Mouse (Mus musculus): Measurements from ENCODE around the gene Ermp1. TPM values are rescaled to one million over a fixed set of nuclear protein-coding genes. Genes with fewer than 3 reads are reported as not detected.
"Not testable (repeated sequence)": the region's sequence is repeated elsewhere in the genome, so short reads cannot be mapped to it uniquely, and the experiment has no call there.

Gene Ermp1
- polyA plus RNA-seq, 1 experiment from 2014 or later = 11.4 TPM

- no peak for ATAC-seq (ENCODE audit: low FRiP score, low read depth)
- H3K27me3 ChIP-seq = no peaks in the 10 kb centered on the region
- no peaks in the 10 kb centered on the region for H3K4me1 ChIP-seq (replicated peaks)
- H3K36me3 ChIP-seq = no peaks in the 10 kb centered on the region; the same call in none of the 2 replicates
- no peak overlapping the region for H3K27ac ChIP-seq (replicated peaks)
- no peak overlapping the region for H3K9ac ChIP-seq
- no peaks in the 10 kb centered on the region for H3K9me3 ChIP-seq
- no peak overlapping the region for H3K4me3 ChIP-seq
- no peak overlapping the region for H3K4me2 ChIP-seq
- WGBS = 65% methylated on average over 5 of the region's 5 CpGs
These were observed 6.7 kb downstream of the Ermp1 start for GRCm38 (mm10) chr19:29641510-29641909.

DNA sequence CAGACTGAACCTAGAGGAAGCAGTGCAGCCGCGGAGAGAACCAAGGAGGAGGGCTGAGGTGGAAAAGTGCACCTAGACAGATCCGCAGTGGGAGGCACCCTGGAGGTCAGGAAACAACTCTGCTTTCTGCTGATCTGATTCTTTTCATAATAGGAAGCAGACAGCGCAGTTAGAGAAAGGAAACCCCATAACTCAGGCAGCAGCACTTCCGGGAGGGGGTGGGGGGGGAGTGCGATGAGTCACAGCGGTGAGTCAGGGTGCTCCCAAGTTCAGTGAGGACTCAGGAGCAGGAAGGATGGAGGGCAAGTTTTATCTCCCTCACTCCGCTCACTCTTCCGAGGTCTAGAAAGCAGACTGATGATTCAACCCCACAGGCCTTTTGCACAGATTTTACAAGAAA is 7.2 kb downstream of the Ermp1 start:
- Histone ChIP-seq H3K27ac (replicated peaks) (no peak overlapping the region), H3K4me2 (no peak overlapping the region), H3K9ac (no peak overlapping the region), H3K27me3 (no peaks in the 10 kb centered on the region), H3K4me1 (replicated peaks) (no peaks in the 10 kb centered on the region), H3K36me3 (no peaks in the 10 kb centered on the region; the same call in none of the 2 replicates), H3K9me3 (no peaks in the 10 kb centered on the region), H3K4me3 (no peak overlapping the region)
- WGBS = 62% methylated on average over 9 of the region's 9 CpGs
- no peak for ATAC-seq (ENCODE audit: low FRiP score, low read depth)

DNA sequence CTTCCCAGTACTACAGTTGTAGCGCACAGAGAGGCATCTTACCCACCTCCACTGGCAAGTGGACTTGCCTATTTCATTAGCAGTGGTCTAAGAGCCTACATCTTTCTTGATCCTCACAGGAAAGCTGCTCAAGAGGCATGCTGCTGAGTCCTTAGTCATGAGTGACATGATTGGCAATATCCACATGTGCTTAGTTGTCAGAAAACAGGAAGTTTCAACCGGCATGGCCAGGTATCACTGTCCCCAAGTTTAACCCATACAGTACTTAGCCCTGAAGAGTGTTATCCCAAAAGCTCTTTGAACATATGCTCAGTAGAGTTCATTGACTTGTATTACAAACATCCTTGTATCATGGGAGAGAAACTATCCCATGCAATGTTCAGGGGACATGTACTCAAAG is 36.1 kb downstream of the Ermp1 start:
- no peaks in the 10 kb centered on the region for H3K27me3 ChIP-seq
- H3K4me2 ChIP-seq = no peak overlapping the region
- H3K9ac ChIP-seq = no peak overlapping the region
- WGBS = 90% methylated on average over 2 of the region's 2 CpGs
- H3K36me3 ChIP-seq = peaks cover 19% of the 10 kb centered on the region
- no peaks in the 10 kb centered on the region for H3K9me3 ChIP-seq
- H3K27ac ChIP-seq (replicated peaks) = no peak overlapping the region
- H3K4me3 ChIP-seq = no peak overlapping the region
- no peak for ATAC-seq (ENCODE audit: low FRiP score, low read depth)
- H3K4me1 ChIP-seq (replicated peaks) = no peaks in the 10 kb centered on the region

GRCm38 (mm10) chr19:29610907-29611306 is 37.3 kb downstream of the Ermp1 start:
- H3K4me2 ChIP-seq = no peak overlapping the region
- no peak for ATAC-seq (ENCODE audit: low FRiP score, low read depth)
- no peaks in the 10 kb centered on the region for H3K4me1 ChIP-seq (replicated peaks)
- no peaks in the 10 kb centered on the region for H3K9me3 ChIP-seq
- H3K4me3 ChIP-seq = no peak overlapping the region
- no peak overlapping the region for H3K9ac ChIP-seq
- H3K27ac ChIP-seq (replicated peaks) = no peak overlapping the region
- no peaks in the 10 kb centered on the region for H3K27me3 ChIP-seq
- peaks cover 19% of the 10 kb centered on the region for H3K36me3 ChIP-seq
- 90% methylated on average over 10 of the region's 10 CpGs for WGBS

GRCm38 (mm10) chr19:29608212-29608611 is 40.0 kb downstream of the Ermp1 start:
- no peak for ATAC-seq (ENCODE audit: low FRiP score, low read depth)
- 78% methylated on average over 4 of the region's 4 CpGs for whole genome bisulfite sequencing
- Histone ChIP-seq H3K27me3 (no peaks in the 10 kb centered on the region), H3K4me3 (no peak overlapping the region), H3K27ac (replicated peaks) (no peak overlapping the region), H3K36me3 (peaks cover 30% of the 10 kb centered on the region), H3K4me1 (replicated peaks) (no peaks in the 10 kb centered on the region), H3K4me2 (no peak overlapping the region), H3K9ac (no peak overlapping the region), H3K9me3 (no peaks in the 10 kb centered on the region)

DNA sequence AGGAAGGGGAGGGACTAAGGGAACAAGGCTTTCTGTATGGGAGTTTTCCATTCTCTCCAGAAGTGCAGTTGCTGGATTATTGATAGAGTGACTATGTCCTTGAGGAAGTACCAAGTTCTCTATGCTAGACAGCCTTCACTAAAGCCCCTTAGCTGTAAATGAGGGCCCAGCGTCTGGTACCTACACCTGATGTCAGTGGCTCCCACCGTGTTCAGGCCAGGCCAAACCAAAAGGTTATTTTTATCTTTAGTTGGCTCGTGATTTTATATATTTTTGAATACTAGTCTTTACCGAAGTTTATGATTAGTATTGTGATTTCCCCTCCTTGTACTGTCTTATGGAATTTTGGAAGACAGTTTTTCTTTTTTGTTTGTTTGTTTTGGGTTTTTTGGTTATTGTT is 40.7 kb downstream of the Ermp1 start:
- H3K36me3 ChIP-seq = peaks cover 30% of the 10 kb centered on the region
- no peaks in the 10 kb centered on the region for H3K4me1 ChIP-seq (replicated peaks)
- H3K27ac ChIP-seq (replicated peaks) = no peak overlapping the region
- H3K4me2 ChIP-seq = no peak overlapping the region
- H3K9me3 ChIP-seq = no peaks in the 10 kb centered on the region
- ATAC-seq (ENCODE audit: low FRiP score, low read depth) = no peak
- no peaks in the 10 kb centered on the region for H3K27me3 ChIP-seq
- no peak overlapping the region for H3K9ac ChIP-seq
- WGBS = 95% methylated on average over 4 of the region's 4 CpGs
- no peak overlapping the region for H3K4me3 ChIP-seq

- 89% methylated on average over 3 of the region's 3 CpGs for WGBS
- H3K27me3 ChIP-seq = no peaks in the 10 kb centered on the region
- no peak overlapping the region for H3K27ac ChIP-seq (replicated peaks)
- H3K4me1 ChIP-seq (replicated peaks) = no peaks in the 10 kb centered on the region
- peaks cover 36% of the 10 kb centered on the region for H3K36me3 ChIP-seq
- no peak overlapping the region for H3K4me3 ChIP-seq
- H3K9me3 ChIP-seq = no peaks in the 10 kb centered on the region
- no peak overlapping the region for H3K4me2 ChIP-seq
- ATAC-seq (ENCODE audit: low FRiP score, low read depth) = no peak
- H3K9ac ChIP-seq = no peak overlapping the region
These were observed 43.6 kb downstream of the Ermp1 start for GRCm38 (mm10) chr19:29604653-29605052.

DNA sequence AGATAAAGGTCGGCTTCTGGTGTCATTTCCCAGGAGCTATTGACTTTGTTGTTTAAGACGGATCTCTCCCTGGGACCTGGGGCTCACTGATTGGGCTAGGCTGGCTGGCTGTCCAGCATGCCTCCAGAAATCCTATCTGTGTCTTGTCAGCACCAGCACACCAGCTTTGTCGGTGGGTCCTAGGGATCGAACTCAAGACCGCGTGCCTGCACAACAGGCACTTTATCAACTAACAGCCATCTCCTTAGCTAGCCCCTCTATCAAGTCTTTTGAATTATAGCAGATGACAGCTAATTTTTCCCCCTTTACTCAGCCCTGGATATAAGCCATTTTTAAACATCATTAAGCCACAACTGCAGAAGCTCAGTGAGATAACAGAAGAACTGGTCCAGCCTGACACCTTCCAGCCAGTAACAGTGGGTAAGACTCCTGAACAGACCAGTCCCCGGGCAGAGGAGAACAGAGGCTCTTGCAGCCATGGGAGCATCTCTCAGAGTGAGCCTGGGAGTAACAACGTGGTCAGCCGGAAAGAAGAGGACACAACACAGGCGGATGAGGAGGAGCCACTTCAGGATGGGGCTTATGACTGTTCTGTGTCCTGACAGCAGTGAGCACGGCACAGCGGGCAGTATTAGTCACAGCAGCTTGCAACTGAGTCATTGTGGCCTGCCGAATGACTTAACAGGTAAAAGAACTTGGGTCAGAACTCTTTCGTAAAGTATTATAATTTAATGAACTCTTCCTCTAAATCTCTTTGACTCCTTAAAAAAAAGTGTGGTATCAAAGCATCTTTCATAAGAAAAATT is 44.5 kb downstream of the Ermp1 start:
- ATAC-seq (ENCODE audit: low FRiP score, low read depth) = no peak
- WGBS = 88% methylated on average over 14 of the region's 14 CpGs
- no peak overlapping the region for H3K4me3 ChIP-seq
- H3K27ac ChIP-seq (replicated peaks) = no peak overlapping the region
- H3K9ac ChIP-seq = no peak overlapping the region
- peaks cover 45% of the 10 kb centered on the region for H3K36me3 ChIP-seq
- no peaks in the 10 kb centered on the region for H3K4me1 ChIP-seq (replicated peaks)
- H3K9me3 ChIP-seq = no peaks in the 10 kb centered on the region
- H3K4me2 ChIP-seq = no peak overlapping the region
- no peaks in the 10 kb centered on the region for H3K27me3 ChIP-seq

GRCm38 (mm10) chr19:29598981-29599380 is 49.2 kb downstream of the Ermp1 start:
- Histone ChIP-seq H3K9me3 (no peaks in the 10 kb centered on the region), H3K4me2 (no peak overlapping the region), H3K36me3 (peaks cover 65% of the 10 kb centered on the region), H3K4me1 (replicated peaks) (no peaks in the 10 kb centered on the region), H3K4me3 (no peak overlapping the region), H3K27ac (replicated peaks) (no peak overlapping the region), H3K9ac (no peak overlapping the region), H3K27me3 (no peaks in the 10 kb centered on the region)
- 95% methylated on average over 5 of the region's 5 CpGs for WGBS
- no peak for ATAC-seq (ENCODE audit: low FRiP score, low read depth)

DNA sequence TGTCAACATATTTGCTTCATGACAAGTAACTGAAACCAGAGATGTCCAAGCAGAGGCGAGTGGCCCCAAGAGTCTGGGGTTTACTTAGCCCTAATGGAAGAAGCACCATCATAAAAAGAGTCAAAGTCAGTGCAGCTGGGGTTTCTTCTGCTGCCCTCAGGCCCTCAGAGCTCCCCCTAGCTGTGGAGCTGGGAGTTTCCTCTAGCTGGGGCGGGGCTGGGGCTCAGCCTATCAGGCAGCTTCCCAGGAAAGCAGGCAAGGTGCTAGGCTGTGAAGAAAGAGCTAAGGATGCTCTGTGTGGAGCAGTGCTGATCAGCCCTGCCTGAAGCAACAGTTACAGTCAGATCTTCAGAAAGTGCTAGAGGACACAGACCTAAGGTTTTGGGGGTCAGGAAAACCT is 51.2 kb downstream of the Ermp1 start:
- Histone ChIP-seq H3K27ac (replicated peaks) (no peak overlapping the region), H3K4me2 (no peak overlapping the region), H3K4me1 (replicated peaks) (no peaks in the 10 kb centered on the region), H3K4me3 (no peak overlapping the region), H3K9me3 (no peaks in the 10 kb centered on the region), H3K36me3 (peaks cover 47% of the 10 kb centered on the region), H3K27me3 (no peaks in the 10 kb centered on the region), H3K9ac (no peak overlapping the region)
- ATAC-seq (ENCODE audit: low FRiP score, low read depth) = no peak
- 93% methylated on average over 2 of the region's 2 CpGs for WGBS

DNA sequence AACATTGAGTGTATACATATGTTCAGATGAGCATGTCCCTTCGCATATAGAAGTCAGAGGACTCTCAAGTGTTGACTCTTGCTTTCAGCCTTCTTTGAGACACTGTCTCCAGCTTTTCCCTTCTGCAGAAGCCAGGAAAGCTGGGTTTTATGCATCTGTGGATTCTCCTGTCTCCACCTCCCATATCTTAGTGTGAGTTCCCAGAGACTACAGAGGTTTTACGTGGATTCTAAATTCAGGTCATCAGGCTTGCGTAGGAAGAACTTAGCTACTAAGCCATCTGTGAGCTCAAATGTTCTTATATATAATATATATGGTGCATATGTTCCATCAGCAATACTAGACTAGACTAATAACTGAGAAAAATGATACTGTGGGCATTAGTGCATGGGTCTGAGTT is 51.9 kb downstream of the Ermp1 start:
- Histone ChIP-seq H3K27me3 (no peaks in the 10 kb centered on the region), H3K4me1 (replicated peaks) (no peaks in the 10 kb centered on the region), H3K36me3 (peaks cover 47% of the 10 kb centered on the region), H3K9me3 (no peaks in the 10 kb centered on the region), H3K4me2 (no peak overlapping the region), H3K27ac (replicated peaks) (no peak overlapping the region), H3K4me3 (no peak overlapping the region), H3K9ac (no peak overlapping the region)
- WGBS = 98% methylated on average over 3 of the region's 3 CpGs
- no peak for ATAC-seq (ENCODE audit: low FRiP score, low read depth)

DNA sequence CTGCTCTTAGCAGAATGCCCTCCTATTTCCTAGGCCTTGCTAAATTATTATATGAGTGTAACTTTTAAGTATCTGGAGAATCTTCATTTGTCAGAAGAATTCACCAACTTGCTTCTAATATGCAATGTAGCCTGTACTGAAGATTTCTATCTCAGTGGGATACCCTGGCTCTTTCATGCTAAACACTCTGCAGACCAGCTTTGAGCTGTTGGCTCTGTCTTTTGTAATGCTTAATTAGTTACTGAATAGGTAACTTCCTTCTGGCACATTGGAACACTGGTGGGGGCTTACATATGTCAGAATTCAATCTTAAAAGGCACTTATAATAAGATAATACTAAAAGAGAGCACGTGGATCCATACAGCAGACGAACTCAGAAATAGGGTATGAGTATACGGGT is 54.4 kb downstream of the Ermp1 start:
- not testable (repeated sequence) for H3K9ac ChIP-seq; H3K4me2 ChIP-seq; H3K27me3 ChIP-seq; H3K9me3 ChIP-seq; H3K27ac ChIP-seq (replicated peaks); H3K4me1 ChIP-seq (replicated peaks); ATAC-seq (ENCODE audit: low FRiP score, low read depth); H3K4me3 ChIP-seq
- WGBS = 53% methylated on average over 3 of the region's 3 CpGs
- H3K36me3 ChIP-seq = peaks cover 41% of the 10 kb centered on the region

GRCm38 (mm10) chr19:29583734-29584133 is 64.5 kb downstream of the Ermp1 start:
- Histone ChIP-seq H3K9me3 (no peaks in the 10 kb centered on the region), H3K27me3 (no peaks in the 10 kb centered on the region), H3K36me3 (peaks cover 43% of the 10 kb centered on the region), H3K4me1 (replicated peaks) (no peaks in the 10 kb centered on the region), H3K4me3 (no peak overlapping the region), H3K4me2 (no peak overlapping the region), H3K27ac (replicated peaks) (no peak overlapping the region), H3K9ac (no peak overlapping the region)
- ATAC-seq (ENCODE audit: low FRiP score, low read depth) = no peak
- WGBS = 84% methylated on average over 6 of the region's 6 CpGs
